Mouse (Mus musculus) C2C12 (cell line): ENCODE measurements at regions not wholly inside any gene's neighbourhood (a gene's known extent, or its start where the extent isn't known, plus 50 kb on each side); places are given as distances from the start of the nearest gene placed in this dataset.

Experiments
- CEBPB ChIP-seq: IDR thresholded peaks from one replicate; pipeline ENCODE4 v1.6.1; 2011; ENCODE audit warnings: low read depth, mild to moderate bottlenecking, control low read depth, moderate library complexity
- CTCF ChIP-seq: IDR thresholded peaks from one replicate; pipeline ENCODE4 v1.5.1; 2011; ENCODE audit not compliant: control insufficient read depth, insufficient read depth, insufficient read length
- FOSL1 ChIP-seq: IDR thresholded peaks from one replicate; pipeline ENCODE4 v1.8.0; 2011; ENCODE audit warnings: mild to moderate bottlenecking, low read length; ENCODE audit not compliant: poor library complexity, insufficient read depth, severe bottlenecking
- MAX ChIP-seq: IDR thresholded peaks from one replicate; pipeline ENCODE4 v1.6.1; 2011; ENCODE audit warnings: mild to moderate bottlenecking, control low read depth
- MYOD1 ChIP-seq: IDR thresholded peaks from one replicate; pipeline ENCODE4 v1.6.1; 2011; ENCODE audit warnings: low read depth; ENCODE audit not compliant: control insufficient read depth, insufficient read length
- MYOG ChIP-seq: IDR thresholded peaks from one replicate; pipeline ENCODE4 v1.6.1; 2011; ENCODE audit not compliant: control insufficient read depth, insufficient read length; ENCODE audit errors: extremely low read depth
- USF1 ChIP-seq: IDR thresholded peaks from one replicate; pipeline ENCODE4 v1.6.1; 2011; ENCODE audit warnings: low read depth, mild to moderate bottlenecking, control low read depth, moderate library complexity

DNA sequence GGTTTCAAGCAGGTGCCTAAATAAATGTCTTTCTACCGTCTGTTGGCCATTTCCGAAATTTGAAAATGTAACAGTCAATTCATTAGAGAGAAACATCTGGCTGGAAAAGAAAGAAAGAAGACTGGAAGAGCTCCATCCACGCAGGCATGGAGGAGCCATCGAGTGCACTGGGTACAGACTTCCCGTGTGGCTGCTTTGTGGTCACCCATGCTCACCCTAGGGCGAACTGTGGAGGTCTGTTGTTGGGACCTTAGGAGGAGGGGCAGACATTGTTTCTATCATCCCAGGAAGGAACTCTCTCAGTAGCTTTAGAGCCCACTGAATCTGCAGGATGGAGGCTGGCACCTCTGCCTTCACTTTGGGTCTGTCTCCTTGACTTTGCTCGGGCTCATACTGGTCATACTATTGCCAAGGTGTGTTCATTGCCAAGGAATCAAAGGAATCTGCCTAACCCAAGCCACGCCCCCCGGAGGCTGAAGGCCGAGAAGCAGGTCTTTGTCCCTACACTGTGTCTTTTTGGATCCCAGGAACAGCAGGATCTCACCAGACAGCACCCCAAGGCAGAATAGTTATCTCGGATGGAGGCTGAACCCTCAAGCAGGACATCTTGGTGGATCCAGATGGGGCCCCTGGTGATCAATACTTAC lies 54.3 kb upstream of the Kcng1 start:
- no peak for TF ChIP-seq CTCF
- TF ChIP-seq MYOG: no peak
- no peak for TF ChIP-seq MYOD1
- TF ChIP-seq MAX: no peak
- no peak for TF ChIP-seq CEBPB
- no peak for TF ChIP-seq USF1
- no peak for TF ChIP-seq FOSL1
